Mouse (Mus musculus) embryonic fibroblast, embryonic 13.5 days (primary cell): Measurements from ENCODE around the gene Olfr248.

Source experiments
- CTCF ChIP-seq: IDR thresholded peaks from 2 replicates; pipeline ENCODE4 v1.5.1; 2011; ENCODE audit warnings: mild to moderate bottlenecking, control low read depth, low read length, moderate library complexity, borderline replicate concordance; ENCODE audit not compliant: insufficient read depth
- POLR2A ChIP-seq: IDR thresholded peaks from 2 replicates; pipeline ENCODE4 v1.6.1; 2011; ENCODE audit warnings: low read depth, mild to moderate bottlenecking, control low read depth, low read length, moderate library complexity

GRCm38 (mm10) chr1:174364882-174365451 lies 25.9 kb upstream of the Olfr248 start, which contains the start of gene Olfr417:
- no peak for TF ChIP-seq CTCF
- no peak for TF ChIP-seq POLR2A
